Mouse (Mus musculus): ENCODE data around the gene Mrpl23. TPM values are rescaled to one million over a fixed set of nuclear protein-coding genes. Genes with fewer than 3 reads are reported as not detected.

Mrpl23 gene
- polyA plus RNA-seq, 1 experiment from 2014 or later, result 16.6 TPM

- no peaks in the 10 kb centered on the region for H3K27me3 ChIP-seq (ENCODE audit: control insufficient read depth, insufficient read depth, low read length)
- H3K9me3 ChIP-seq (ENCODE audit: control insufficient read depth, low read length), result no peaks in the 10 kb centered on the region
- H3K4me2 ChIP-seq, result no peak overlapping the region
- H3K36me3 ChIP-seq (ENCODE audit: control insufficient read depth, insufficient read depth, low read length), result no peaks in the 10 kb centered on the region
- WGBS, result 80% methylated on average over 10 of the region's 10 CpGs
- H3K4me1 ChIP-seq (ENCODE audit: control insufficient read depth, insufficient read depth, low read length), result peaks cover 26% of the 10 kb centered on the region
- no peak overlapping the region for H3K27ac ChIP-seq (ENCODE audit: low read depth, low read length)
- DNase-seq (ENCODE audit: low spot score, missing footprints), result no peak
- no peak overlapping the region for H3K9ac ChIP-seq (ENCODE audit: low read length)
- ATAC-seq (ENCODE audit: low FRiP score), result no peak
- H3K4me3 ChIP-seq (ENCODE audit: low read depth, low read length), result no peak overlapping the region
These were observed 3.1 kb upstream of the Mrpl23 start for GRCm38 (mm10) chr7:142529350-142529749.

GRCm38 (mm10) chr7:142531973-142532521 lies 439 bp upstream of the Mrpl23 start:
- peak; percentile 28 for ATAC-seq (ENCODE audit: low FRiP score)
- Histone ChIP-seq H3K27ac (ENCODE audit: low read depth, low read length) (no peak overlapping the region), H3K4me2 (no peak overlapping the region)

GRCm38 (mm10) chr7:142533059-142533855 lies 771 bp downstream of the Mrpl23 start:
- no peaks in the 10 kb centered on the region for H3K9me3 ChIP-seq (ENCODE audit: control insufficient read depth, low read length)
- peaks cover 3% of the 10 kb centered on the region; the same call in 1 of the 2 replicates for H3K36me3 ChIP-seq (ENCODE audit: control insufficient read depth, insufficient read depth, low read length)
- H3K4me2 ChIP-seq, result peak overlapping the region; percentile 71
- DNase-seq (ENCODE audit: low spot score, missing footprints) (peak; percentile 99), ATAC-seq (ENCODE audit: low FRiP score) (peak; percentile 90)
- no peaks in the 10 kb centered on the region for H3K27me3 ChIP-seq (ENCODE audit: control insufficient read depth, insufficient read depth, low read length)
- WGBS, result 1% methylated on average over 36 of the region's 44 CpGs
- H3K9ac ChIP-seq (ENCODE audit: low read length), result peak overlapping the region; percentile 57
- peak overlapping the region; percentile 75; the same call in 1 of the 2 replicates for H3K27ac ChIP-seq (ENCODE audit: low read depth, low read length)
- H3K4me3 ChIP-seq (ENCODE audit: low read depth, low read length), result peak overlapping the region; percentile 70
- peaks cover 14% of the 10 kb centered on the region for H3K4me1 ChIP-seq (ENCODE audit: control insufficient read depth, insufficient read depth, low read length)

More at GRCm38 (mm10) chr7:142531973-142532521, 439 bp upstream of the Mrpl23 start:
- H3K9me3 ChIP-seq (ENCODE audit: control insufficient read depth, low read length), result no peaks in the 10 kb centered on the region
- peaks cover 11% of the 10 kb centered on the region for H3K4me1 ChIP-seq (ENCODE audit: control insufficient read depth, insufficient read depth, low read length)
- peak overlapping the region; percentile 57; the same call in 1 of the 2 replicates for H3K9ac ChIP-seq (ENCODE audit: low read length)
- DNase-seq (ENCODE audit: low spot score, missing footprints), result no peak
- H3K27me3 ChIP-seq (ENCODE audit: control insufficient read depth, insufficient read depth, low read length), result no peaks in the 10 kb centered on the region
- WGBS, result 85% methylated on average over 4 of the region's 4 CpGs
- peaks cover 3% of the 10 kb centered on the region; the same call in 1 of the 2 replicates for H3K36me3 ChIP-seq (ENCODE audit: control insufficient read depth, insufficient read depth, low read length)
- no peak overlapping the region for H3K4me3 ChIP-seq (ENCODE audit: low read depth, low read length)

- Histone ChIP-seq H3K36me3 (ENCODE audit: control insufficient read depth, insufficient read depth, low read length) (peaks cover 3% of the 10 kb centered on the region; the same call in 1 of the 2 replicates), H3K4me2 (no peak overlapping the region), H3K27ac (ENCODE audit: low read depth, low read length) (no peak overlapping the region), H3K27me3 (ENCODE audit: control insufficient read depth, insufficient read depth, low read length) (no peaks in the 10 kb centered on the region), H3K9me3 (ENCODE audit: control insufficient read depth, low read length) (no peaks in the 10 kb centered on the region), H3K4me1 (ENCODE audit: control insufficient read depth, insufficient read depth, low read length) (peaks cover 25% of the 10 kb centered on the region), H3K4me3 (ENCODE audit: low read depth, low read length) (no peak overlapping the region), H3K9ac (ENCODE audit: low read length) (no peak overlapping the region)
- WGBS, result 90% methylated on average over 4 of the region's 4 CpGs
- DNase-seq (ENCODE audit: low spot score, missing footprints) (no peak), ATAC-seq (ENCODE audit: low FRiP score) (no peak)
These were observed 2.6 kb downstream of the Mrpl23 start for GRCm38 (mm10) chr7:142535116-142535515.

- no peaks in the 10 kb centered on the region for H3K9me3 ChIP-seq (ENCODE audit: control insufficient read depth, low read length)
- 98% methylated on average over 5 of the region's 5 CpGs for WGBS
- ATAC-seq (ENCODE audit: low FRiP score), result no peak
These were observed 3.3 kb downstream of the Mrpl23 start for GRCm38 (mm10) chr7:142535832-142536231.

DNA sequence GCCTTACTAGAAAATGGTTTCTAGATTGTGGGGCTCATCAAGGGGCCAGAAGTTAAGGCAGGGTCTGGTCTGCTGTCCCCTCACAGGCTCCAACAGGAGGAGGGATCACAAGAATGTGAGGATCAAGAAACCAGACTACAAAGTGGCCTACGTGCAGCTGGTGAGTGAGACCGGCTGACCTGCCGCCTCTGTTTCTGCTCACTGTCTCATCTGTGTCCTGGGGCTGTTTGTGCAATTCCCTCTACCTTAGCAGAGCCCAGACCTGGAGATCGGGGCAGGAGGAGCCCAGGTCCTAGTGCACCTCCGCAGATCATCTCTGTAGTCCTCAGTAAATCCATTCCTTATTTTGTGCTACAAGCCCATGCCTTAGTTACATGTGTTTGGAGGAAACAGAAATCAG lies 4.7 kb downstream of the Mrpl23 start:
- H3K27ac ChIP-seq (ENCODE audit: low read depth, low read length), result no peak overlapping the region
- WGBS, result 63% methylated on average over 5 of the region's 5 CpGs
- DNase-seq (ENCODE audit: low spot score, missing footprints) (no peak), ATAC-seq (ENCODE audit: low FRiP score) (no peak)
- H3K4me3 ChIP-seq (ENCODE audit: low read depth, low read length), result no peak overlapping the region
- H3K36me3 ChIP-seq (ENCODE audit: control insufficient read depth, insufficient read depth, low read length), result peaks cover 7% of the 10 kb centered on the region
- H3K27me3 ChIP-seq (ENCODE audit: control insufficient read depth, insufficient read depth, low read length), result no peaks in the 10 kb centered on the region
- H3K9me3 ChIP-seq (ENCODE audit: control insufficient read depth, low read length), result no peaks in the 10 kb centered on the region
- H3K4me2 ChIP-seq, result no peak overlapping the region
- H3K4me1 ChIP-seq (ENCODE audit: control insufficient read depth, insufficient read depth, low read length), result peaks cover 25% of the 10 kb centered on the region
- H3K9ac ChIP-seq (ENCODE audit: low read length), result no peak overlapping the region

More at GRCm38 (mm10) chr7:142535832-142536231, 3.3 kb downstream of the Mrpl23 start:
- no peak overlapping the region for H3K4me3 ChIP-seq (ENCODE audit: low read depth, low read length)
- no peaks in the 10 kb centered on the region for H3K27me3 ChIP-seq (ENCODE audit: control insufficient read depth, insufficient read depth, low read length)
- peaks cover 25% of the 10 kb centered on the region for H3K4me1 ChIP-seq (ENCODE audit: control insufficient read depth, insufficient read depth, low read length)
- no peak overlapping the region for H3K27ac ChIP-seq (ENCODE audit: low read depth, low read length)
- H3K9ac ChIP-seq (ENCODE audit: low read length), result no peak overlapping the region
- no peak for DNase-seq (ENCODE audit: low spot score, missing footprints)
- H3K4me2 ChIP-seq, result no peak overlapping the region
- H3K36me3 ChIP-seq (ENCODE audit: control insufficient read depth, insufficient read depth, low read length), result peaks cover 5% of the 10 kb centered on the region

DNA sequence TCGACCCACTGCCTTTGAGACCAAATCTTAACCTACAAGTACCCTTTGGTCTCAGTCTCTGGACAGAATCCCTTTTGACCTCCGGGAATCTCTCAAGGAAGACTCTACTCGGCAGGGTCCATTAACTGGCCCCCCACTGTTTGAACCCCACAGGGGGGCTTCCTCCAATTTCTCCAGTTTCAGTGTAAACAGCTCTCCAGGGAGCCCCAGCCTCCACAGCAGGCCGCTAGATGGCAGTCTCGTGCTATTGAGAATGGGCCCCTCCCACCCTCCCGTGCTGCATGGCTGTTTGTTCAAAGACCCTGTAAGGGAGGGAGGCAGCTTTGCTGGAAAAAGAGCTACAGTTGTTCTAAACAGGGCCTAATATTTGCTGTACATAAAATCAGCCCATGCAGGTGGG lies 5.4 kb downstream of the Mrpl23 start:
- Histone ChIP-seq H3K4me2 (no peak overlapping the region), H3K36me3 (ENCODE audit: control insufficient read depth, insufficient read depth, low read length) (peaks cover 7% of the 10 kb centered on the region), H3K4me1 (ENCODE audit: control insufficient read depth, insufficient read depth, low read length) (peaks cover 29% of the 10 kb centered on the region), H3K27ac (ENCODE audit: low read depth, low read length) (peak overlapping the region; percentile 45), H3K4me3 (ENCODE audit: low read depth, low read length) (no peak overlapping the region), H3K27me3 (ENCODE audit: control insufficient read depth, insufficient read depth, low read length) (no peaks in the 10 kb centered on the region), H3K9me3 (ENCODE audit: control insufficient read depth, low read length) (no peaks in the 10 kb centered on the region), H3K9ac (ENCODE audit: low read length) (peak overlapping the region; percentile 33; the same call in 1 of the 2 replicates)
- ATAC-seq (ENCODE audit: low FRiP score), result peak; percentile 62
- peak; percentile 98 for DNase-seq (ENCODE audit: low spot score, missing footprints)
- WGBS, result 5% methylated on average over 6 of the region's 6 CpGs

DNA sequence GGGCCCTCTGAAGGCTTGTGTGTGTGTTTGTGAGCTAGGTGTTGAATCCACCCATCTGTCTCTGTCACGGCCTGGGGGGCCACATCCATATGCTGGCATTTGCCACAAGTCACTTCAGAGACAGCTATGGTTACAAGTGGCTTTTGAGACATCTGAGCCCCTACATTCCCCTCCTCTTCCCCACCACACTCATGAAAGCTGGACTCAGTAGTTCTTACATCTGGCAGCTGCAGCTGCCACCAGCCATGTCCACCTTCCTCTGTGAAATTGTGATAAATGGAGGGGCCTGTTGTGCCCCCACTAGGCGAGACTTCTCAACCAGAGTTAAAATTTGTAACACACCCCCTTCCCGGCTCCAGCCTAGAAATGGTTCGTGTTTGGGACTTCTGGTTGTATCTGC lies 5.8 kb downstream of the Mrpl23 start:
- Histone ChIP-seq H3K9me3 (ENCODE audit: control insufficient read depth, low read length) (no peaks in the 10 kb centered on the region), H3K27ac (ENCODE audit: low read depth, low read length) (peak overlapping the region; percentile 45), H3K4me2 (no peak overlapping the region), H3K36me3 (ENCODE audit: control insufficient read depth, insufficient read depth, low read length) (peaks cover 7% of the 10 kb centered on the region), H3K4me1 (ENCODE audit: control insufficient read depth, insufficient read depth, low read length) (peaks cover 33% of the 10 kb centered on the region), H3K9ac (ENCODE audit: low read length) (peak overlapping the region; percentile 33; the same call in 1 of the 2 replicates), H3K4me3 (ENCODE audit: low read depth, low read length) (no peak overlapping the region), H3K27me3 (ENCODE audit: control insufficient read depth, insufficient read depth, low read length) (no peaks in the 10 kb centered on the region)
- WGBS, result 31% methylated on average over 4 of the region's 4 CpGs
- ATAC-seq (ENCODE audit: low FRiP score), result peak; percentile 8; the same call in 1 of the 2 replicates
- DNase-seq (ENCODE audit: low spot score, missing footprints), result peak; percentile 91

GRCm38 (mm10) chr7:142538766-142539165 lies 6.3 kb downstream of the Mrpl23 start:
- peak; percentile 53 for ATAC-seq (ENCODE audit: low FRiP score)
- Histone ChIP-seq H3K9me3 (ENCODE audit: control insufficient read depth, low read length) (no peaks in the 10 kb centered on the region), H3K36me3 (ENCODE audit: control insufficient read depth, insufficient read depth, low read length) (peaks cover 7% of the 10 kb centered on the region), H3K4me1 (ENCODE audit: control insufficient read depth, insufficient read depth, low read length) (peaks cover 30% of the 10 kb centered on the region), H3K4me3 (ENCODE audit: low read depth, low read length) (no peak overlapping the region), H3K9ac (ENCODE audit: low read length) (peak overlapping the region; percentile 33; the same call in 1 of the 2 replicates), H3K27ac (ENCODE audit: low read depth, low read length) (peak overlapping the region; percentile 45), H3K27me3 (ENCODE audit: control insufficient read depth, insufficient read depth, low read length) (no peaks in the 10 kb centered on the region), H3K4me2 (no peak overlapping the region)
- WGBS, result 21% methylated on average over 6 of the region's 6 CpGs
- peak; percentile 90 for DNase-seq (ENCODE audit: low spot score, missing footprints)

Measured in midbrain, embryonic 11.5 days (tissue).